Mouse (Mus musculus): ENCODE measurements around the gene Ccrl2.

DNA sequence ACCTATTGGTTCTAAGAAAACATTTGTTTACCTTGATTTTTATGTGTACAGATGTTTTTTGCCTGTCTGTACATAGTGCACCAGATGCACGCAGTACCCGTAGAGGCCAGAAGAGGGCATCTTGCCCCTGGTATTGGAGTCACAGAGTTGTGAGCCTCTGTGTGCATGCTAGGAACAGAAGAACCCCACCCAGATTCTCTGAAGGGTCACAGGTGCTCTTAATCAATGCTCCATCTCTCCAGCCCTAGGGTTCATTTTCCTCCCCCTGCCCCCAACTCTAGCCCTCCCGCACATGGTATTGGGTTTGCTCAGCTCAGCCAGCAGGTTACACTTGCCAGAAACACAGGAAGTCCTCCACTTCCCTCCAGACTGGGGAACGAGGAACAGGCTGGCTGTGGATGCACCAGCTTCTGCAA is 13.2 kb upstream of the Ccrl2 start:
- peak; percentile 63 for TF ChIP-seq CTCF (conservative IDR thresholded peaks at IDR 0.05; ENCODE audit: insufficient read depth, insufficient read length, low read depth, low read length)
- TF ChIP-seq POLR2A (IDR thresholded peaks at IDR 0.05; ENCODE audit: low read depth, low read length): no peak

Data from kidney, adult 2 months (tissue).